Mouse (Mus musculus): ENCODE measurements around the gene Nxt1.

Nxt1 gene

DNA sequence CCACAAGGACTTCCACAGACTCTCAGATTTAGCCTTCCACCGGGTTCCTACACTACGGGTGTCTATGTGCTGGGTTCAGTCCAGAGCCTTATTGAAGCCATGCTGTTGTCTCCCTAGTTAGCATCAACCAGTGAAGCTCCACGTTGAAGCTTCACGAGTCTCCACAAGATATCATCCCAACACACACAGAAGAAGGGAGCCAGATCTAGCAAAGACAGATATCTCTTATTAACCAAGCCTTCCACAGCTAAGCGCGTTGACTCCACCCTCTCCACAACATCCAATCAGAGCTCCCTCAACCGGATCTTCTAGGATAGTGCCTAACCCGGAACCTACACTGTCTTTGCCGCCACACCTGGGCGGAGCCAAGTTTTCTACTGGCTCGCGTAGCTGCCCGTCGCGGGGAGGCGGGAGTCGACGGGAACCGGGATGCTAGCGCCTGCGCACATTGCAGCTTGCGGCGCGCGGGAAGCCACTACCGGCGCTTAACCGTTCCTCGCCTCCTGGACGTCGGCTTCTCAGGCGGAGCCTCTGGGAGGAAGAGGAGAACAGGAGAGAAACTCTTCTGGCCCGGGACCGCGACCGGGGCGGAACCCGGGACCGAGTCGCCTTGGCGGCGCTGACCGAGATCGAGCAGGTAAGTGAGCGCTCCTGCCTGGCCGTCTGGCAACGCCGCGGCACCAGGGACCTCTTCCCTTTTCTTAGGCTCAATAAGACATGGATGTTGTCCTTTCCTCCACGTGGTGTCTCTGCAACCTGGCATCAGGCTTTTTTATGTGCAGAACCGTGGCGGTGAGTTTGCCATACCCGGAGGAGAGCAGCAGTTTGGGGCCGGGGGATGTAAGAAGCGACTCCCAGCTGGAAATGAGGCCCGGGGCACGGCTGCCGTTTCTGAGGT, at the start of gene Nxt1:
TSS of gene Nxt1 (plus strand) at position 403 of the 898 bp plus-strand sequence.
- in situ Hi-C loops (cut with MboI; ENCODE audit: unreplicated experiment in 2 of 2): loop anchor here (5.0 to 10.0 kb wide), 4 partner anchors 108 to 1992 kb away; partner anchors contain the start of genes Acss1 (in 1 of the 2), Cst3 (in 1 of the 2) and Xrn2 (in 1 of the 2)

DNA sequence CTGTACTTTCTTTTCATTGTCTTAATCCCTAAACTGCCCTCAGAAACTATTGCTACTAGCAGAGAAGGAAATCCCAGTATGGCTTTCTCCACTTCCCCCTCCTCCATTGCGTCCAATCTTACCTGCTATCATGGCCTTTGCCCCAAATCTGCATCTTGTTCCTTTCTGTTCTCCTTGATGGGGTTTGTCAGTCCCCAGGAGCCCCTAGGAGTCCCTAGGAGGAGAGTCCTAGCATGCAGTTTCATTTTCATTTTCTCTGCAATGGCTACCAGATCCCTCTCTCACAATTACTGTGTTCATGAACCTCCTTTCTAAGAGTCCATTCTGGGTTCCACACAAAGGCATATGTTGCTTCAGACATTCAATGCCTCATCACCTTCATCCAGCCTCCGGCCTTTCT, 49.3 kb upstream of the Nxt1 start:
- in situ Hi-C loops (cut with MboI; ENCODE audit: unreplicated experiment in 2 of 2): no loop called here

DNA sequence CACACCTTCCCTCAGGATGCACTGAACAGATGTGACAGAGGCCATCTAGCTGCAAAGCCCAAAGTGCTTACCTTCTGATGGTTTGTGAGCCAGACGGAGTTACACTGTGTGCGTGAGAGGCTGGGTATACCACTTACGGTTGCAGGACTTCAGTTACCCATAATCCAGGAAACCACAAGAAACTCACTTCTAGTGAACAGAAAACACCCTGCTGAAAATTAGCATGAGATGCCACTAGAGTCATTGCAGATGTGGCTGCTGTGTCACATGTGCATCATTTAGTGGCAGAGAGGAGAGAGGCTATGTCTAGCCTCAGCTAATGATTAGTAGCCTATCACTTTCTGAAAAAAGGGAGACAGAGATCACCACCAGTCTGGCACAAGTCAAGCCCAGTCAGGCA, 47.9 kb upstream of the Nxt1 start:
- in situ Hi-C loops (cut with MboI; ENCODE audit: unreplicated experiment in 2 of 2): no loop called here

DNA sequence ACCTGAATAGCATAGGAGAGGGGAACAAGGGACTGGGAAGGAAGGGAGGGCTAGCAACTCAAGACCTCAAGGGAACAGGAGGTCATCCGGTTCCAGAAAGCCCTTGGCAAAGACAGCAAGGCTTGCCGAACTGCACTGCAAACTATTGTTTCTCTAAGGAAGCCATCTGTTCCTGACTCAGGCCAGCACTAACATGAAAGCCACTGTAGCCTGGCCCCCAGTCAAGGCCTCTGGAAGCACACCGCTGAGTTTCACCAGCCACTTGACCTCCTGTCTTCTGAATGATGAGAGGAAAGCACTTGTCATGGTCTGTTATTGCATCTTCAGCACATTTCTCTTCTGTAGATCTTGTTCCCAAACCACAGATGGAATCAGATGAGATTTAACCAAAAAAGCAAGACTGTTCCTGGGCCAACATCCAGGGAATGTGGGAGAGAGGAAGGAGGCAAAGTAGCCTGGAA, 45.4 kb upstream of the Nxt1 start:
- in situ Hi-C loops (cut with MboI; ENCODE audit: unreplicated experiment in 2 of 2): no loop called here

DNA sequence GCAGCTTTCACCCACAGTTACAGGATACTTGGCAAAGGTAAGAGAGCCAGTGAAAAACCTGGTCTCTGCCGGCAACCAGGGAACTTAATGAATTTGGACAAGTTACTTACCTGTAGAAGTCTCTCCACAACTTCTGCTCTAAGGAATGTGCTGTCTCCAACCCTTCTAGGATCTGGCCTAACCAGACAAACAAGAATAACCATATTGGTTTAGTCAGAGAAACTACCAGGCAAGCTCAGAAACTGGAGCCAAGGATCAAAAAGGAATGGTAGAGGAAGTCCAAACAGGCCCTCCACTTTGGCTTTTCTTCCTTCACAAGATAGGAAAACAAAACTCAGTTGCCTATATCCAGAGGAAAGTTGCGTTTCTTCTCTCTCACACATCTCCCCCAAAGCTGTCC, 41.4 kb upstream of the Nxt1 start:
- in situ Hi-C loops (cut with MboI; ENCODE audit: unreplicated experiment in 2 of 2): no loop called here

DNA sequence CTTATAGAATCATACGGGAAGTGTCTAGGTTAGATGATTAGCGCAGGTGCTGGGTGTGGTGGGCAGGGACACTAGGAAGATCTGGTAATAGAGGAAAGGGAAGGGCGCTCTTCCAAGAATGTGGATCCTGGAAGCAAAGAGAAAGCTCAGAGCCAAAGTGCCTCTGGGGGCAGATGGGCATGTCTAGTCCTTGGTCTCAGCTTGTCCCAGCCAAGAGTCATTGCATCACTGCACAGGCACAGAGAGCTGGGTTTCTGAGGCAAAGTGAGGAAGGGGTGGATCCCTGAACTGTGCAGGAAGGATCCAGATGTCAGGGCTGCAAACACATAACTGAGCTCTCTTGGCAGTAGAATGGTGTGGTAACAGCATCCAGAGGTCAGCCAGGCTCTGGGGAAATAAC, 40.8 kb upstream of the Nxt1 start:
- in situ Hi-C loops (cut with MboI; ENCODE audit: unreplicated experiment in 2 of 2): no loop called here

DNA sequence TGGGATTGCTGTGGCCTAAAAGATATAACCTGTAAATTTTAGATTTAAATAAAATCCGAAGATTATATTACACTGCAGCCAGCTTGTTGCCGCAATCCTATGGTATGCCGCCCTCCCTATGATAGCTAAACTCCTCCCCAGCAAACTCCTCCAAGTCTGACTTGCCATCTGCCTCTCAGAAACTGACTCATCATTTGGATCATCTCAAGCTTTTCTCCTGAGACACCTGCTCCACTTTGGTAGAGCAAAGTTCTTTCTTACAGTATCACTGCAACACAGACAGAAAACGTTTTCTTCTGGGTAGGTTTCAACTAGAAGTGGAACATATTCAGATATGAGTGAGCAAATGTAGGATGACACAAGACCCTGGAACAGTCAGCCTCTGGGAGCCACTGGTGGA, 37.9 kb upstream of the Nxt1 start:
- in situ Hi-C loops (cut with MboI; ENCODE audit: unreplicated experiment in 2 of 2): no loop called here

DNA sequence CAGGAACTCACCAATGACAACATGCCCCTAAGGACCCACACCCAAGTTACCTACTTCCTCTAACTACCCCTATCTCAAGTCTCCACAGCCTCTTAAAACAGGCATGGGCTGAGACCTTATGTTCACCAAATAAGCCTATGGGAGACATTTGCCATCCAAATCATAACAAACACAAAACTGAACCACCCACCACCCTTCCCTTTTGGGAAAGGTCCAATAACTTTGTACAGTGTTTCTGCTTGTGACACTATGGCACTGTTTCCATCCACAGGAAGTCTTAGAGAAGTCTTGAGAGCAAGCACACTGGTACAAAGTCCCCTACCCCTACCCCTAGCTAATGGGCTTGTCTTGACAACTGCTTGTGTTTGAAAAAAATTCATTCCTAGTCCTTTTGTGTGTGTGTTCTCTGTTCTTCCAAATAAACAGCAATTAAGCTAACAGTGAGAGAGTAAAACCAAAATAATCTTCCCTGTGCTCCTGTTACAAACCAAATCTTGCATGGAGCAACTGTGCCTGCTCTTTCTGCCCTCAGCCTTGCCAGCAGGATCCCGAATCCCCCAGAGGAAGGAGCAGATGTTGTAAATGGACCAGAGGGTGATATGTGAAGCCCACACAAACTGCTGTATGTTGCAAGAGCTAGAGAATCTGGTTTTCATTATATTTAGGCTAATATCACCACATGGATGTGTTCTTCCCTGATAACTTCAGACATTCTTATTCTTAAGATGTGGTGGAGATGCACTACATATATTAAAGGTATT, 29.6 kb upstream of the Nxt1 start:
- in situ Hi-C loops (cut with MboI; ENCODE audit: unreplicated experiment in 2 of 2): no loop called here

DNA sequence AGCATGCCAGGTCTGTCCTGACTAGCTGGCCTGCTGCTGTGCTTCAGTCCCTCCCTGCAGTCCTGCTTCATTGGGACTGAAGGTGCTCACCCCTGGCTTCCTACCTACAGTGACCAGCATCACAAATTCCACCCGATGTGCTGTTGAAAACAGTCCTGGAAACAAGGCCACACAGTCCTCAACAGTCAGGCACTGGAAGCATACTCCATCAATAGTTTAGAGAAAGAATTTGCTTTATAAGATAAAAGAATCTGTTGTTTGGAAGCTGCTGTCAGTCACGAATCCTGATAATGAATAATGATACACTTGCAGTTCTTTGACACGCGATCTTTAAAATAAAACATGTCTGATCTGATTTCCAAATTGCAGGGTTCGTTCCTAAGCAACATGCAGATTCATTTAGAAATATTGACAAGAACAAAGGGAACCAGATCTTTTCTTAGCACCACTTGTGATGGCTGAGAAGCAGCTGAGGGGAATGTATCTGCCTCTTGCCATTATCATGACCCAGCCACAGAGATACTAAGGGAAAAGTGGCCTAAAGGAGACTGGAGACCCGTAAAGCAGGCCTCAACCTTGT, 27.9 kb upstream of the Nxt1 start:
- in situ Hi-C loops (cut with MboI; ENCODE audit: unreplicated experiment in 2 of 2): no loop called here

DNA sequence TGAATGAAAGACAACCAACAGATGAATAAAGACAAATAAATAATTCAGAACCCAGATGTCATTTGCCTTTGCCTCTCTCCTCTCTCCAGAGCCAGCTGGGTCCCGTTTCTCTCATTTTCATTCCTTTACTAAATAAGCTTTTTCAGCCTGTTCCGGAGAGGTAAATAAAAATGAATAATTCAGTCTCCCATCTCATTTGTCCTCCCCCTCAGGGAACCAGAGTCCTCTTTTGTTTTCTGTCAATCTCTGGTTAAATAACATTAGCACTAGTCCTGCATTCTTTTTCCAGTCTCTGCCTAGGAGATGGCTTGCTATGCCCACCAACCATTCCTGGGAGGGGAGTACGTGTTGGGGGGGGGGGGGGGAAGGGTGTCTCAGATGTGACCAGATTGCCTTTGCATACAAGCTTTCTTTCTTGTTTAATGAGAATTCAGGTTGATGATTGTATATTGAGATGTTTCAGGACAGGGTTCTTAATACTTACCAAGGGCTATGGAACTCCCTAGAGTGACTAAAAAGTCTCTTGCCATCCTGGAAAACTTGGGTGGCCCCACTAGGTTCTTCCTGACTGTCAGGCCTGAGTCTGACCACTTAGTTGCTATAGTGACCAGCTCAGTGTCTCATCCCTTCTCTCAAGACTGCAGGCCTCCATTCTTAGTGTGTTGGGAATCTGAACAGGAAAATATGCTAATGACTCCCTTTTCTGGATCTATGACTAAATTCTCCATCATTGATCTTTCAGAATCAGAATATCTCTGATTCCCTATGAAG, 21.6 kb upstream of the Nxt1 start:
- in situ Hi-C loops (cut with MboI; ENCODE audit: unreplicated experiment in 2 of 2): loop anchor here in 1 of 2 experiments (10.0 kb wide), 4 partner anchors 76 to 526 kb away; partner anchors contain the start of gene Thbd

DNA sequence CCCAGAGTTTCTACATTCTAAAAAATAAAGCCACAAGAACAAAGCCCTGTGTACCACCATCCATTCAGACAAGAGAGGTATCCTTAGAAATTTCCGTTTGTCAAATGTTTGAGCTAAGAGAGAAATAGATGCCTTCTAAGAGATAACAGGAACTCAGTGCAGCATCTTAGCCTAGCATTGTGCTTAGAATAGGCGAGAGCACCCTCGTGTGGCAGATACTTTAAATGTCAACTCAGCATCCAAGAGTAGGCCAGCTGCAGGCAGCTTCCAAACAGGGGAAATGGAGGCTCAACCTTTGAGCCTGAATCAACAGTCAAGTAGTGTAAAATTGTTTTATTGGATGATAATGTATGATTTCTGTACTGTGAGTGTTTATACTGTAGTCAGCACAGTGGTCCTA, 17.4 kb upstream of the Nxt1 start:
- in situ Hi-C loops (cut with MboI; ENCODE audit: unreplicated experiment in 2 of 2): loop anchor here (5.0 to 10.0 kb wide), 7 partner anchors 80 to 533 kb away; partner anchors contain the start of gene Thbd (in 1 of the 2)

DNA sequence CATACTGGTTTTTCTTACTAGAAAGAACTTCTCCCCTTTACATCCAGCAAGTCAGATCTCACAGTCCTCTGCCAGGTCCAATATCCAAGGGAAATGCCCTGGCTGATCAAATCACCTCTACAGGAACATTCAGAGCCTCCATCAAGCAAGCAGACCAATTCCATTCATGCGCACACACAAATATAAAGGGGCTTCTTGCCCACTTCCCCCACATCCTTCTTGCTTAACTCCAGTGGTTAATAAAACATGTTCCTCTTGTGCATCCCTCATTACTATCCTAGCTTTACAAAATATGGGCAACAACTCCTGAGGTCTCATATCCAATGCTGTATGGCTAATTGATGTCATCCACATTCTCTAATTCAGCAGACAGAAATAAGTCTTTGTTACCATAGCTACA, 8.9 kb upstream of the Nxt1 start:
- in situ Hi-C loops (cut with MboI; ENCODE audit: unreplicated experiment in 2 of 2): no loop called here

DNA sequence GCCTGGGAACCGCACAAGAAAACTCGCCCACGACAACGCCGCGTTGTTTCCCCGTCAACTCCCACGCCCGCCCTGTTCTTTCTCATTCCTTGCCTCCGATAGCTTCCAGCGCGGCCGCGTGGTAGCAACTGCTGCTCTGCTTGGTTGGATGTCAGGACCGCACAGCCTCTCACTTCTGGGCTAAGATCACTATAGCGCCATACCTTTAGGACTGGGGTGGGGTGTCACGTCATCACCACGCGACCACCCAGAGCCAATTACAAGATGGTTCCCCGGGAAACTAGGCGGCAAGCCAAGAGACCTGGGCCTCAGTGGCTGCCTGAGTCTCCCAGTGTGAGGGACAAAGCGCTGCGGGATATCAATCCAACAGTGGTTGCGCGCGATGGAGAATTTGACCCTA, 5.4 kb downstream of the Nxt1 start:
- in situ Hi-C loops (cut with MboI; ENCODE audit: unreplicated experiment in 2 of 2): loop anchor here (10.0 kb wide), 3 partner anchors 113 to 1987 kb away; partner anchors contain the start of genes Acss1 (in 1 of the 2) and Xrn2 (in 1 of the 2)

DNA sequence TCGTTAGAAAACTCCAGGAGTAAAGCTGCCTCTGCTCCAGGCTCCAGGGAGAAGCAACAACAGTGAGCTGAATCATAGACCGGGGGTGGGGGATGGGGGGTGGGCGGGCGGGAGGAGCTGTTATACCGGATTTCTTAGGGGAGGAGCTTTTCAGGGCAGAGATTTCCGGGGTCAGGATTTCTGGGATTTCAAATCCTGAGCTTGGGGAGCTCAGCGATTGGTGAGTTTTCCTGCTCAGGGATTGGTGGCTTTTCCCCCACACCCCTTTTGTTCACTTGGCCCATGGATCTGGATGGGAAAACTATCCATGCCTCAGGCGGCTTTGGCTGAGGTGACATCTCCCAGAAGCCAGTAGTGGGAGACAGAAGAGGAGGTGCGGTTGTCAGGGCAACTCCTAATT, 6.9 kb downstream of the Nxt1 start:
- in situ Hi-C loops (cut with MboI; ENCODE audit: unreplicated experiment in 2 of 2): loop anchor here (10.0 kb wide), 3 partner anchors 115 to 1985 kb away; partner anchors contain the start of genes Acss1 (in 1 of the 2) and Xrn2 (in 1 of the 2)

DNA sequence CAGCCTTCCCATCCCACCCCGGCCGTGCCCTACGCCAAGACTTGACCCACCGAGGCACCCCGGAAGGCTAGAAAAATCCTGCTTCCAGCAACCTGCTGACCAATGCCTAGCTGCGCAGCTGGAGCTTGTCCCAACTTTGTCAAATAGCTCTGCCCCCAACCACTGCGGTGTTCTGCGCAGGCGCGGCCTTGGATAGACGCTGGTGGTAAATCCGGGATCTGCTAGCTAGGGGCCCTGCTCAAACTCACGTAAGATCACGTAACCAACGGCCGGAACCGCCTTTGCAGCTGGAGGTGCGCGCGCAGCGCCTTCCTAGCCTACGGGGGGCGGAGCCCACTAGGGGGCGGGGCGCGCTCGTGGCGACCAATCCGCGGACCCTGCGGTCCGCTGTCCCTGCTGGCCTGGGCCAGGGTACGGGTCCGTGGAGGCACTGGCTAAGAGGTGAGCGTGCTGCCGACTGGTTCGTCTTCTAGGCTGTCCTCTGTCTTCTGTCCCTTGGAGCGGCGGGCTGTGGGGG, 8.4 kb downstream of the Nxt1 start, which contains the start of gene Gzf1:
TSS of gene Gzf1 (plus strand) at position 249 of the 517 bp plus-strand sequence.
- in situ Hi-C loops (cut with MboI; ENCODE audit: unreplicated experiment in 2 of 2): no loop called here

DNA sequence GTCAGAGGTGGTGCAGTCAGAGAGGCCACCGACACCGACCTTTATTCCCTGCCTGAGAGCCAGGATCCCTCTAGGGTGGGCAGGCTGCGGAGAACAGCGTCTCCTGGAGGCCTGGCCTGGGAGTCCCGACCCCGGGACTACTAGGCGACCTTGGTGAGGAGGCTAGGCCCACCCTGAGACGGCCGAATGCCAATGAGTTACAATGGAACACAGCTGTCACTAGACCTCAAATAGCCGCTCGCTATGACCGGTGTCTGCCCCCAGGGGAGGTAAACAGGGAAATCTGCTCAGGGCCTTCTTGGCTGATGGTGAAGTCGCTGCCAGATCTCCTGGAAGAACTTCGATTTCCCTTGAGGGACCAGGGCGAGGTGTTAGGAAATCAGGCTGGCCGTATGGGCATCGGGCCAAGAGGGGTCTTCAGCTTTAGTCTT, 9.1 kb downstream of the Nxt1 start:
- in situ Hi-C loops (cut with MboI; ENCODE audit: unreplicated experiment in 2 of 2): no loop called here

DNA sequence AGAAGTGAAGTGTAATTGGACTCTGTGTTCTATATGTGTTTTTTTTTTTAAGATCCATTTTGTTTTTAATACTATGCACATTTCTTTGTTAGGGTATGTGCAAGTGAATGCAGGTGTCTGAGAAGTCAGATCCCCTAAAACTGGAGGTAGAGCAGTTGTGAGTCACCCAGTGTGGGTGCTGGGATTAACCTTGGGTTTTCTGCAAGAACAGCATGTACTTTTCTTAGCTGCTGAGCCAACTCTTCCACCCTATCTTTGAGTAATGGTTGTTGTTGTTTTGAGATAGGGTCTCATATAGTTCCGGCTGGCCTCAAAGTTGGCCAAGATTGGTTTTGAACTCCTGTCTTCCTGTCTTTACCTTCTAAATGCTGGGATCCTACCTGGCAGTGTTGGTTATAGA, 10.6 kb downstream of the Nxt1 start:
- in situ Hi-C loops (cut with MboI; ENCODE audit: unreplicated experiment in 2 of 2): no loop called here

DNA sequence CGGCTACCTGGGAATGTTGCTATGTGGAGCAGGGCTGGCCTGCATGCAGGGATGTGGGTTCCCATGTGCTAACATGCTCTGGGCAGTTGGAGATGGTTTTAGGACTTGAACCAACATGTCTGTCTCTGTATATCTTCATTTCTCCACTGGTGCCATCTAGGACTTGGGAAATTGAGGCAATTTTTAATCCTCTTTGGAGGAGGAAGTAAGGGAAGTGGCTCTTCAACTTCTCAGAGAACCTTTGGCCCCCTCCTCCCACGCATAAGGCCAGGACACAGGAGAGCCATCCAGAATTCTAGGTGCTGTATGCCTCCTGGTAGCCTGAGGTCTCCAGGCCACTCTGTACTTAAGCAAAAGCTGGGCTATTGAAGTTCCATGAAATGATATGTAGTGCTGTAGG, 12.6 kb downstream of the Nxt1 start:
- in situ Hi-C loops (cut with MboI; ENCODE audit: unreplicated experiment in 2 of 2): no loop called here

DNA sequence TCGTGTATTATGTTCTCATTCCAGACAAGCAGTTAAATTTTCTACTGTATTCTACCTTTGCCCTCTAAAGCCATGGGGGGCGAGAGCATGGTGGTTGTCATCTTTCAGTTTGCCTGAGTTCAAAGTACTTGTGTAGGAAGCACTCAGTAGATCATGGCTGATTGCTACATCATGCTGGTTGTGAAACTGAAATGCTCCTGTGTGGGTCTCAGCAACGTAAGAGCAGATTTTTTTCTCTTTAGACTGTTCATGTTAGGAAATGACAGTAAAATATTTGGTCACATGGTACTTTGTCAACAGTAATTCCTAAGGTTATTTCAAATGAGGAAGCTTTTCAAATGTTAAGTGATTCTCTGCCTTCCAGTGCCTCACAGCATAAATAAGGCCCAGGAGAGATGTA, 13.3 kb downstream of the Nxt1 start:
- in situ Hi-C loops (cut with MboI; ENCODE audit: unreplicated experiment in 2 of 2): no loop called here

DNA sequence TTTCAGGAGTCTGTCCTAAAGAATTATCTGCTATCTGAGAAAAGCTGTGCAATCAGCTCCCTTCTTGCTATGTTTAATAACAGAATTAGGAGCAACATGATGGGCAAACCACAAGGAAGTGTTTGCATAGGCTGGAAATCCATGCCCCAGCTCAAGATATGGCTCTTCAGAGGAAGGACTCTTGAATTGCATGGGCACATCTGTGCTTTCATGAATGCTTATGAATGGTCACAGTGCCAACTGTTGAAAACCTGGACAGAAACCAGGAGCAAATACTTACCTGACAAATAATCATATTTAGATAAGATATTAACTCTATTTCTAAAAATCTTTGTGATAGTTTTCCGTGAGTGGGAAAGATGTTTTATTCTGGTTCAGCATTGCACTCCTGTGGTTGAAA, 14.5 kb downstream of the Nxt1 start:
- in situ Hi-C loops (cut with MboI; ENCODE audit: unreplicated experiment in 2 of 2): no loop called here
